Mouse (Mus musculus) brain, embryonic 14.5 days (tissue): Measurements from ENCODE around the gene Gm45837. TPM values are rescaled to one million over a fixed set of nuclear protein-coding genes. Genes with fewer than 3 reads are reported as not detected.

Experiments
- DNase-seq: peaks from one replicate; pipeline ENCODE4 v3.0.0-alpha.2; 2011; ENCODE audit warnings: low read depth
- CTCF ChIP-seq: fragments of 200-500 bp; IDR thresholded peaks from 2 replicates; pipeline ENCODE4 v1.5.1; 2012; ENCODE audit warnings: inconsistent platforms, mild to moderate bottlenecking, moderate library complexity, borderline replicate concordance; ENCODE audit not compliant: insufficient read depth, insufficient read length; ENCODE audit errors: extremely low read depth
- POLR2A ChIP-seq: fragments of 200-500 bp; IDR thresholded peaks from 2 replicates; pipeline ENCODE4 v1.6.1; 2012; ENCODE audit warnings: mild to moderate bottlenecking, inconsistent platforms, borderline replicate concordance; ENCODE audit not compliant: poor library complexity, insufficient read depth, insufficient read length, severe bottlenecking; ENCODE audit errors: extremely low read depth
- polyA plus RNA-seq: library from polyadenylated mRNA; depleted of rRNA; stranded (reverse); fragments of >200 nt; gene quantifications from 2 replicates; pipeline ENCODE4 v1.2.3, GENCODE M21; 2012

Gene Gm45837
- polyA plus RNA-seq, 1 experiment = 0.79 TPM

DNA sequence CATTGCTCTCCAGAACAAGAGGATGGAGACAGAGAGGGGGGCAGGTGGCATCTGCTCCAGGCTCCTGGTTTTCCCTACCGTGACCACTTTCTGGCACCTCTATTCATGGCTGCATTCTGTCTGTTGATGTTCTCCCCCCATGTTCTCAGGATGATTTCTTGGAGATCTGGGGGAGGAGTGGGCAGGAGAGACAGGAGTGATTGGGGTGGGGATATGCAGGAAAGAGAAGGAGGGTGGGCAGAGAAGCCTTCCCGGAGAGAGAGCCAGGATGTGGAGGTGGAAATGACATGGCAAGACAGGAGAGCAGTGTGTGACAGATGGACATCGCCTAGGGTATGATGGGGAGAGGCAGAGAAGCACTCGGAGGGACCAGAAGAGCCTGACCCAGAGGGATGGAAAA lies 65.8 kb downstream of the Gm45837 start:
- TF ChIP-seq CTCF (no peak), POLR2A (no peak)
- no peak for DNase-seq

DNA sequence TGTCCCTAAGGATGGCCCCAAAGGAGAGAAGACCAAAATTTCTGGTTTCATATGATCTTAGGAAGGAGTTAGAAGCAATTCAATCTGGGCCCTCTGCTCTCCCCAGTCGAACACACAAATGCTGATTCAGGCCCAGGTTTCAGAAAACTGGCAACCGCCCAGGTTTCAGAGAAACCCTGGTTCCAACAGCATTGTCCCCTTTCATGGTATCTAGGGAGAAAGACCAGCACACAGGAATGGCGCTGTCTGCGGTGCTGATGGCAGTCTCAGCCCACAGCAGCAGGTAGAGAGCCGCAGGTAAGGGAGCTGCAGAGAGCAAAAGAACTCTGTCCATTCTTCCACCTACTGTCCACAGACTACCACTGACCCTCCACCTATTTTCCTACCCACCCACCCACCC lies 66.5 kb downstream of the Gm45837 start:
- no peak for DNase-seq

DNA sequence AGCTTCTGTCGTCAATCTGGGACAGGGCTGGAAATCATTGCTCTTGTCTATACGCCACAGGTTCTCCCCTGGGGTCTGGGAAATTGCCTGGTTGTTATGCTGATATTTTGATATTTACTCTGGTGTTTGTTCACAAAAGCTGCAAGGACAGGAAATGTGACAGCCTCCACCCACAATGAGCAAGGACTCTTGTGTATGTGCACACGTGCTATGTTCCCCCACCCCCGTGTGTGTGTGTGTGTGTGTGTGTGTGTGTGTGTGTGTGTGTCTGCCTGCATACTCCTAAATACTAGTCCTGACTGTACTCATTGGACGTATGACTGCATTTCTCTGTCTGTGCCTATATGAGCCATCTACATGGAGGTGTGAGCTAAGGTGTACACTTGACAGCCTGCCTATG lies 67.4 kb downstream of the Gm45837 start:
- no peak for DNase-seq
- no peak for TF ChIP-seq POLR2A
- no peak for TF ChIP-seq CTCF

More for the DNA sequence above, 66.5 kb downstream of the Gm45837 start:
- TF ChIP-seq CTCF = no peak
- no peak for TF ChIP-seq POLR2A

DNA sequence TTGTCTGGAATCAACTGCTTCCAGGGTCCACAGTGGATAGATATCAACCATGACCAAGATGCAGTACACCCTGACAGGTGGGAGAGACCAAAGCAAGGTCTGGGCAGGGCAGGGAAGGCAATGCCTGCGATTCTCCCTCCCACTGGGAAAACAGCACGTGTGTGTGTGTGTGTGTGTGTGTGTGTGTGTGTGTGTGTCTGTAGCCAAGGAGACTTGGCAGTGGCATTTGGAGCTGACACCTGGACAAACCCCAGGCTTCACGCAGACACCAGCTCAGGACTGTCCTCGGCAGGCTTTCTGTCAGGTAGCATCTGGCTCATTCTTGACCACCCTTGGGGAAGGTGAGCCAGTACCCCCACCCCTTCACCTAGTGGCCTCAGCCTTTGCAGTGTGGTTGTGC lies 69.2 kb downstream of the Gm45837 start:
- TF ChIP-seq POLR2A (no peak), CTCF (no peak)
- DNase-seq = no peak

DNA sequence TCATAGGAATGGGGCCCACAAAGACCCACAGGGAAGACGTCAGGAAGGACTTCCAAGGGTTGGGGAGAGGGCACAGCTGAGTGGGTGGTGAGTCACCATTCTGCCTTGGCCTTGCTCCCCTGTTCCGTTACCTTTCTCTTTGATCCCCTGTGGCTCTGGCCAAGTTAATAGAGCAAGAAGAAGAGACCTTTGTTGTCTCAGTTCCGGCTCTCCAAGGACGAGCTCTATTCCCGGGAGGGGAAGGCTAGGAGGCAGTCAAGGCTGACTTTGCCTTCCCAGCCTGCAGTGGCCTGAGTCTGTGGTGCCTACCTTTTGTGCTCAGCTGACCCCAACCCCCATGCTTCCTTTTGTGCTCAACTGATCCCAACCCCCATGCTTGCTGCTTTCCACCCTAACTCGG lies 70.0 kb downstream of the Gm45837 start:
- no peak for DNase-seq
- TF ChIP-seq POLR2A = no peak
- no peak for TF ChIP-seq CTCF

DNA sequence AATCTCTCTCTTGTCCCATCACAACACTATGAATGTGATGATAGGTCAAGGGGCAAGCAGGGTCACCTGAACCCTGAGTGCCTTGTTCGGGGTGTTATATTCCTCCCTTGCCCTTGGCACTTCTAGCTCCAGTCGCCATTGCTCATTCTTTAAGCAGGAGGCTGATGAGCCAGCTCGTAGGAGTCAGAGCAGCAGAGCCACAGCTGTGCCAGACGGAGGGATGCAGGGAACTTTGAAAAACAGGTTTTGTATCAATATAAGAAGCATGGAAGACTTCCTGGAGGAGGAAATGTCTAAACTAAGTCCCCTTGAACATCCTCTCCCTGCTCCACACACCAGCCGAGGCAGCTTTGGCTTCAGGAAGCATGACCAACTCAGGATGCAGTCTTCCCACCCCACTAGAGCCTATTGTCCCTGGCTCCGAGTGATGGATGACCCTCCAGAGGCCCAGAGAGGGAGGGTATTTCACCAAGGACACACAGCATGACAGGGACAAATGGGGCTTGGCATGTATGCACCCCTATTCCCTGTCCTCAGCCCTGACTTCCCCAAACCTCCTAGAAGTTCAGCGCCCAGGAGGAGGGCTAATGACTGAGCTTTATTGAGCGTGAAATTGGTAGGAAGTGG lies 71.3 kb downstream of the Gm45837 start:
- TF ChIP-seq POLR2A = no peak
- no peak for TF ChIP-seq CTCF
- no peak for DNase-seq

GRCm38 (mm10) chr7:101482499-101483081 lies 71.9 kb downstream of the Gm45837 start:
- no peak for TF ChIP-seq POLR2A
- no peak for TF ChIP-seq CTCF

GRCm38 (mm10) chr7:101483498-101484115 lies 72.9 kb downstream of the Gm45837 start:
- DNase-seq = no peak

More at GRCm38 (mm10) chr7:101482499-101483081, 71.9 kb downstream of the Gm45837 start:
- DNase-seq = peak; percentile 70

GRCm38 (mm10) chr7:101487102-101487501 lies 76.4 kb downstream of the Gm45837 start:
- DNase-seq = no peak
- TF ChIP-seq POLR2A (no peak), CTCF (no peak)

More at GRCm38 (mm10) chr7:101483498-101484115, 72.9 kb downstream of the Gm45837 start:
- no peak for TF ChIP-seq CTCF
- no peak for TF ChIP-seq POLR2A

DNA sequence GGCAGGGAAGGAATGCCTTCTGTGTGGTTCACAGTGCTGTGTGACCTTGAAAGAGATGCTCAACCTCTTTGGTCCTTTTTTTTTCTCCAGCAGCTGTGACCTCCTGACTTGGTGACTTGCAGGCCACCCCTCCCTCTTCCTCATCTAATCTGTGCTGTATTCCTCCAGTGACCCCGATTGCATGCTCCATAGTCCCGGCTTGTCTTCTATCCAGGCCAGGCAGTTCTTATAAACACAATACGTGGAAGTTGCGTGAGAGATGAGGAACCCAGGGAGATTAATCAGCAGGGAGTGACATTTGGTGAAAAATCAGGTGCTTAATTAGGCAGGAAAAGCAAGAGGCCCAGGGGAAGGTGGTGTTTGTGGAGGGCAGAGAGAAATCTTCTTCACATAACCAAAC lies 80.3 kb downstream of the Gm45837 start:
- TF ChIP-seq CTCF (no peak), POLR2A (no peak)
- no peak for DNase-seq

DNA sequence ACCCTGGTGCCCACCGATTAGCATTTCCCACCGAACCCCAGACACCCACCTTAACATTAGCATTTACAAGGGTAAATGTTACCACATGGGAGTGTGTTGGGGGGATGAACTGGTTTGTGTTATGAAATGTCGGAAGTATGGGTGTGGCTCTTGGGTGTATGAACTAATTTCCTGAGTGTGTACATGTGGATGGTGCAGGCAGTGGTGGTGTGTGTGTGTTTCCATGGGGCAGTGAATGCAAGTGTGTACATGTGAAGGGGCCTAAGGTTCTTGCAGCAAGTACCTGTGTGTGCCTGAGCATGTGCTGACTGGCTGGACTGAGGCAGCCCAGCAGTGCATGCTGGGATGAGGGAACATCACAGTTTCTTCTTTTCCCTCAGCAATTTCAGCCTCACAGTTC lies 87.7 kb downstream of the Gm45837 start:
- TF ChIP-seq POLR2A = no peak
- no peak for TF ChIP-seq CTCF
- DNase-seq = no peak

DNA sequence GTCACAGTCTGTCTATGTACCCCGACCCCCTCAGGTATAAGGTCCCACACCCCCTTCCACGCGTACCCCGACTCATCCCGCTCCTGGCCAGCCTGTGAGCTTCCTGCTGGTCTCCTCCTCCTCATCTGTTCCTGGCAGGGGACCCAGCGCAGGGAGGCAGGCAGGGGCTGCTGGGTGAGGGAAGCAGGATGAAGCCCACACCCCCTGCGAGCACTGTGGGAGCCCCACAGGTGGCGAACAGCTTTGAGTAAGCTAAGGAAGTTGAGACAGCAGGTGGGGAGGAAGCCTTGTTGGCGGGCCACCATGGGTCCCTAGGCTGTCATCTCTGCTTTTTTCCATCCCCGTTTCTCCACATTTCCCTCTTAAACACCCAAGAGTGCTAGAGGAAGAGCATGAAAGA lies 88.6 kb downstream of the Gm45837 start:
- no peak for DNase-seq
- TF ChIP-seq CTCF (no peak), POLR2A (no peak)

- no peak for DNase-seq
- TF ChIP-seq CTCF (no peak), POLR2A (no peak)
Measured at GRCm38 (mm10) chr7:101499701-101500100, 89.0 kb downstream of the Gm45837 start.
